Mouse (Mus musculus) spleen, postnatal 10 days (tissue): ENCODE results near the gene Ddx42.

Source experiments
- DNase-seq, 2 experiments: peaks; one replicate each; pipeline ENCODE4 v3.0.0; 2021 to 2022; ENCODE audit warnings: low spot score in 2 of 2

Gene Ddx42

DNA sequence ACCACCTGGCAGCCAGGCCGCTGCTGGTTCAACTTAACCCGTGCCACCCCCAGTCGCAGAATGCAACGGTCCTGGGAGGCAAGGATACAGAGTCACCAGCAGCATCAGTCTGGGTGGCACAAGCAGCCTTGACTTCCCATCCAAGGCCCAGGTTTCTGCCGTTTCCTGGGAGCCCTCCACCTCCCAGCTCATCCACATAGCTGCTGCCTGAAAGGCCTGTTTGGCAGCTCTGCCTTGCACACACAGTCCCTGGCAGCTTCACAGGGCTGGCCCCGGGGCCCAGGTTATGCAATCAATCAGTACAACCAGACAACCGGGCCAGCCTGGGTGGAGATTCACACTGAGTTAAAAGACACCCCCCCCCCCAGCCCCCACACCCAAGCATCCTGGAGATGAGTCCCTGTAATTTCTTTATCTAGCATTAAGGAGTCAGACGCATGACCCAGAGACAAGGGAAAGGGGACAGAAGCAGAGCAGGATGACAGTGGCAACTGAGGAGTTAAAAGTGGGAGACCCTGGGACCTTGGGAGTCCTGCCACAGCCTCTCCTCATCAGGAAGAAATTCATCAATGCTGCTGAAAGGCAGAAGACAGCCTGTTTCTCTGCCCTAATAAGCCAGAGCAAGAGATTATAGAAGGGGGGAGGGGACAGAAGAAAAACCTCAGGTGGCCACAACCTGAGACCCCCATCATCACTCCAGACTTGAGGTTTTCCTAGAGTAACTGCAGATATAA lies 51.8 kb downstream of the Ddx42 start:
- DNase-seq, result no peak

DNA sequence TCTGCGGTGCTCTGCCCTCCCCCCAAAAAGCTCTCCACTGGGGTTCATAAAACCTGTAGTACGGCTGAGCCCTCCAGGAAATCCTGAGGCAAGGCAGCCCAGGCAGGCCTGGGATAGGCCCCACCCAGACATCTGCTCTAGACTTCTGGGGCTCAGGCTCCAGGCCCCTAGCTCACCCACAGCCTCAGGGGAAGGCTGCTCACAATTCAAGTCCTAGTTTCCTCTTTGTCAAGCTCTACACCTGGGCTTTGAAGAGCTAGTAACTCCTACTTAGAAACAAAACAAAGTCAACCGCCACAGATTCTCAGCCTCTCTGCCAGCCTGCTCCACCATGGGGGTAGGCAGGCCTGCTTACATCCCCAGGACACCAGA lies 52.3 kb downstream of the Ddx42 start:
- peak in 1 of 2 experiments; percentile 31 for DNase-seq

DNA sequence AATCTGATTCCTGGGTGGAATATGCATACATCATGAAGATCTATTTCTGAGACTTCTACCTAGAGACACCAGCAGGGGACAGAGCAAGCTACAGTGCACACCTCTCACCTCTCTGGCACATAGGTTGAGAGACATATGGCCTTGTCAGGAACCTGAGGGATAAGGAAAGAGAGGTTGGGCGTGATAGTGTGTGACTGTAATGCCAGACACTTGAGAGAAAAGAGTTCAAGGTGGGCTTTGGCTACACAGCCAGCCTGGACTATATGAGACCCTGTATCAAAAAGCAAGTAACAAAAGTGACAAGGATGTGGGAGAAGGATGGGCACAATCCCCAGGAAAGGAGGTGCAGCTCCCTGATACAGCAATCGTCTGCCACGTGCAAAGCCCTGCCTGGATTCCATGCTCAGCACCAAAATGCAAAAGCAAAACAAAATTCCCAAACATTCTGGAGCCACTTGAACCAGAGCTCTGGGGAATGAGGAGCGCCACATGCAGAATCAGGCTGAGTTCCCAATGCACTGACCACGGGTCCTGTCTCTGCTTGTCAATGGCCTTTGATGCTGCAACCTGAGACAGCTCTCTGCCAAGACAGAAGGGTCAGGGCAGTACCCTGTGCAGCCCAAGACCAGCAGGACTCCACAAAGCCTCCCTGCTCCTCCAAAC lies 54.5 kb downstream of the Ddx42 start:
- peak in 1 of 2 experiments; percentile 31 for DNase-seq

DNA sequence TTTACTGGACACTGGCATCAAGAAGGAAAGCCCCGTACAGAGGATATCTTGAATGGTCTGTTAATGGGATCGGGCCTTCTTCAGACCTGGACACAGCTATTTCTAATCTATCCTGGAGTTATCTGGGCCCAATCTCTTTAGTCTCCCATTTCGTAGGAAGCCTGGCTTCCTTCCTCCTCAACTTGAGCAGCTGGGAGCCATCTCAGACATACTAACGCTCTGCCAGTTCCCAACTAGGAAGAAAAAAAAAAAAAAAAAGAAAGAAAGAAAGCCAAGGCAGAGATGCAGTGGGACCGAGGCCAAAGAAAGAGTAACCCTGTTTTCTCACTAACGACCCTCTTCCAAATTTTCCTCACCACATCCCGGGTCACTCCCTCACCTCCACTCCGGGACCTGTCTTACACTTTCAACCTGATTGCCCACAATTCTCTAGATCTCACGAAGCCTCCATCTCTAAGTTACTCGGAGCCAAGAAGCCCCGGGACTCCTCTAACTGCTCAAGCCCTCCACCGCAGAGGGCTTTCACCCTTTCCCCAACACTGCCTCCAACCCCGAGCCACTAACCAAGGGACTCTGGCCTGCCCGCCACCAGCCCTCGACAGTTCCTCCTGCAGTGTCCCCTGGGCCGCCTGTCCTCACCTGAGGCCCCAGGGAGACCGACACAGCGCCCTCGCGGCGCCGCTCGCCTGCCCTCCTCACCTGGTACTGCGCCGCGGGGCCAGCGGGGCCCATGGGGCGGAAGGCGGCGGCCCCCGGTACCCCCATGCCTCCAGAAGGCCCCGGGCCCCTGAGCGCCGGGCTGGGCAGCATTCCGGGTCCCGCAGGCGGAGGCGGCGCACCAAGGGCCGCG lies 55.3 kb downstream of the Ddx42 start:
- peak in 1 of 2 experiments; percentile 75 for DNase-seq

DNA sequence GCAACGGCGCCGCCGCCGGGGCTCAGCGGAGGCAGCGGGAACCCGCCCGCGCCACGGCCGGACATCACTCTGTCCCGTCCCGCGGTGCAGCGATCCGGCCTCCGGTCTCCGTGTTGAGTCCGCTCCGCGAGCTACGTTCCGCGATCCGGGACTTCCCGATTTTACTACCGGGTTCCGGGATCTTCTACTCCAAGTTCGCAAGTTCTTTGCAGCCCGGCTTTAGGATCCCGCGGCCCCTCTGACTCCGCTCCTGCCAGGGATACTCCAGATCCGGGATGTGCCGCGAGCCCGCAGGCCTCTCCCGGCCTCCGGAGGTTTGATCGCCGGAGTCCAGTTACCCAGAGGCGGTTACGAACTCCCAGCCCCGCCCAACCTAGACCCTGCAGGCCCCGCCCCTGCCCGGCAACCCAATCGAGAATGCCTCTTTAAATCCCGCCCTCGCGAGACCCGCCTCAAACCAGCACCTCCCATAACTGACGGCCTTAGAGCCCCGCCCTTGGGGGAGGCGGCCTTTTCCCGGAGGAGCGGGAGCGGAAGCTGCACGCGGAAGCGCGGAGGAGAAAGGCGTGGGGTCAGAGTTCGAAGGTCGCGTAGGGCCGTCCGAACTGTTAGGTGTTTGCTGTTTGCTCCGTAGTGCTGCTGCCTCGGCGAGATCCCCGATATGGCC lies 56.1 kb downstream of the Ddx42 start, which contains the start of gene Smarcd2:
Smarcd2 (minus strand) TSS at position 329 of the 667 bp plus-strand sequence.
- DNase-seq, result peak; percentile 98 to 99

DNA sequence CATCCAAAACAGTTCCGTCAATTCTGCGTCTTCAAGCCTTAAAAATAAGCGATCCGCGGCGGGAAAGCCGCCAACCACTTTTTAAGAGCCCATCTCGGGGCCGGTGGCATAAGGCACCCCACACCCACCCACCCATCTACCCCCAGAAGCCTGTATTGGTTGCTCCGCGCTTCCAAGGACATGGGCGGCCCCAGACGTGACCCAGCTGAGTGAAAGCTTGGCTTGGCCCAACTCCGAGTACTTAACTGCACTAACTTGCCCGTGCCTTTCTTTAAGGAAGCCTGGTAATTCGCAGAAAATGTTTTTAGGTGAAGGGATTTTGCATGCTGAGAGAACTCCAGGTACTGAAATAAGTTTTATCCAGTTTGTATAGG lies 56.6 kb downstream of the Ddx42 start:
- no peak for DNase-seq

DNA sequence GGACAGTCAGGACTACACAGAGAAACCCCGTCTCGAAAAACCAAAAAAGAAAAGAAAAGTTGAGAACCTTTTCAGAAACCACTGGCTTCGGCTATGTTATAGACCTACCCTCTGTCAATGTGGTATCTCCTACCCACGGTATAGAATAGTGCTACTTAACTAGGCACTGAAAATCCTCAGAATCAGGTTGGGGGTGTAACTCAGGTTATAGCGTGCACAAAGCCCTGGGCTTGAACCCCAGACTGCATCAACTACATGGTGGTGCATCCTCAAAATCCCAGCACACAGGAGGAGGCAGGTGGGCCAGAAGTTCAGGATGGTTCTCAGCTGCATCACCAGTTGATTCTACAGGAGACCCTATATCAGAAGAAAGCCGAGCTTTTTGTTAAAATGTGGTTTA lies 57.1 kb downstream of the Ddx42 start:
- DNase-seq, result no peak

DNA sequence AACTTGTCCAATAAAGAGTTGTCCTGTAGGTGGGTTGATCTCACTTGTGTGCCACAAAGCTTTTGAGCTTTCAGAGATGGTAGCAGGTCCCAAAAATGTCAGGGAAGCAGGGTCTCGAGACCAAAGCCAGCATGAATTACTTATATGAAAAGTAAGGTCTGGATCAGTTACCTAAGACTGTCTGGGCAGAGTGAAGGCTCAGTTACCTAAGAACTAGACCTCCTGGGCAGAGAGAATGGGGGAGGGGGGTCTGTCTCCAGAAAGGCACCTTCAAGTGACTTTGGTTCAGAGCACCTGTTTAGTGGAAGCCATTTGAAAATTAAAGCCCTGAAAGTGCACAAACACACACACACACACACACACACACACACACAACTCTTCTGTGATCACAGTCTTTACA lies 57.6 kb downstream of the Ddx42 start:
- no peak for DNase-seq

DNA sequence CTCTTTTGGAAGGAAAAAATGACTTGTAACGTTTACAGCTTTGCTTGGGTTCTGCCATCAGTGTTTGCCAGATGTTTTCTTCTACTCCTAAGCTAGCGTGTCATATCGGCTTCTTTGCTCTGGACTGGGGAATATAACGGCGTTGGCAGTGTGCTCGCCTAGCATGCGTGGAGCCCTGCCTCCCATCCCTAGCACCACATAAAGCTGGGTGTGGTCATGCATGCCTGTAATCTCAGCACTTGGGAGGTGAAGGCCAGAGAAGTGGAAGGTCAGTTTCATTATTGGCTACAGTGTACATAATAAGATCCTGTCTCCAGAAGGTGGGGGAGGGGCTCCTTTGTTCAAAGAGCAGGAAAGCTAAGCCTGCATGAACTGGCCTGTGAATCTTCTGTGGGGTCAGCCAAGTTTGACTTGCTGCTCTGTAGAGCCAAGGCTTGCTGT lies 58.3 kb downstream of the Ddx42 start:
- DNase-seq, result peak in 1 of 2 experiments; percentile 28

DNA sequence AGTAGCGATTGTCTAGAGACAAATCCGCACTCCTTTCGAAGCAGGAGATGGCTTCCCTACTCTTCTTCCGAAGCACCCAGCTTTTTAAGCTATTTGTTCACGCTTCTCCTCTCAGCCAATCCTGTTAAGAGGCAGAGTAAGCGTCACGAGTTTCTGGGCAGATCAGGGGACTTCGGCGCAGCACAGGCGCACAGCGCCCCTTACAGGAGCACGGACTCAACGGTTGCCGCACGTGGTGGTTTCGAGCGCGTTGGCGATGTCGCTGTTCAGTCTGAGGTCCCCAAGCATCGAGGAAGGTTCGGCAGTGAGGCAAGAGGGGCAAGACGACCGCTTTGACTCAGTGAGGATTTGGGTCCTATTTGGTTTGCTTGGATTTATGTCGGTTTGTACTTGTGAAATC lies 59.7 kb downstream of the Ddx42 start, which contains the start of gene Tcam1:
Tcam1 (plus strand) TSS at position 219 of the 400 bp plus-strand sequence.
- peak; percentile 90 to 94 for DNase-seq

DNA sequence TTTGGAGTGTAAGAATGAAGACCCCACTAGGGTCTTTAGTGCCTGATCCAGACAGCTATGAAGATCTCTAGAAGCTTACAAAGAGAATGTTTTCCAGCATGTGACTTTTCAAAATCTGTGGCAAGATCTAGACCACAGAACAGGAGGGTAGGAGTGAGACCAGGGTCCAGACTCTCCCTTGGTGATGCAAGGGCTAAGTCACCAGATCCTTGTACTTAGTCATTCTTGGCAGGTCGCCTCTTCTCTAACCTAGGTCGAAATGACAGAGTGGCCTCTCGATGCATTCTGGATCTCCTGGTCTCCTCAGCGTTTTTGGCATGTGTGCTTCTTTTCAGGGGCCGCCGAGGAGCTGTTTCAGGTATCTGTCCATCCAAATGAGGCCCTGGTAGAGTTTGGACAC lies 65.7 kb downstream of the Ddx42 start:
- no peak for DNase-seq

DNA sequence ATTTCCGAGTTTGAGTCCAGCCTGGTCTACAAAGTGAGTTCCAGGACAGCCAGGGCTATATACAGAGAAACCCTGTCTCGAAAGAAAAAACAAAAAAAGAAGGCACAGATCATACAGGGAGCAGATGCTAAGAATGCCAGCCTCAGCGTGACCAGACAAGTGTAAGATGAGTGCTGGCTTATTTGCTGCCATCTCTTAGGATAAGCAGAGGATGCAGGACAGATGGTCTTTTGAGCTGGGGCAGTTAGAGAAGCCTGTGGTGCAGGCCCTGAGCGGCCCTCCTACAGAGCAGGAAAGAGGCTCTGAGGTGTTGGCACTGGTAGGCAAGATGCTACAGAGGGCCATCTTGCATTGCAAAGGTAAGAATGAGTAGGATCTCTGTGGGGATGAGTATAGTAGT lies 66.6 kb downstream of the Ddx42 start:
- no peak for DNase-seq

DNA sequence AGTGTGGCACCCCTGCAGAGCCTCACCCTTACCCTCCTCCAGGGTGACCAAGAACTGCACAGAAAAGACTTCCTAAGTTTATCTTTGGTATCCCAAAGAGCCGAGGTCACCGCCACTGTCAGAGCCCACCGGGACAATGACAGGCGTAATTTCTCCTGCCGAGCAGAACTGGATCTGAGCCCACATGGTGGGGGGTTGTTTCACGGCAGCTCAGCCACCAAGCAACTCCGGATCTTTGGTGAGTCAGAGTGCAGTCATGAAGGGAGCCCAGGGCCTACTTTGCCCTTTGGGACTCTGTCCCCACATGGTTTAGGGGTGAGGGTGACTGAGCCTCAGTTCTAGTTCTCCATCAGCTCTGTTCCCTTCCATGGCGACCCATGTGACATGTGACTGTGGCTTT lies 67.4 kb downstream of the Ddx42 start:
- no peak for DNase-seq

DNA sequence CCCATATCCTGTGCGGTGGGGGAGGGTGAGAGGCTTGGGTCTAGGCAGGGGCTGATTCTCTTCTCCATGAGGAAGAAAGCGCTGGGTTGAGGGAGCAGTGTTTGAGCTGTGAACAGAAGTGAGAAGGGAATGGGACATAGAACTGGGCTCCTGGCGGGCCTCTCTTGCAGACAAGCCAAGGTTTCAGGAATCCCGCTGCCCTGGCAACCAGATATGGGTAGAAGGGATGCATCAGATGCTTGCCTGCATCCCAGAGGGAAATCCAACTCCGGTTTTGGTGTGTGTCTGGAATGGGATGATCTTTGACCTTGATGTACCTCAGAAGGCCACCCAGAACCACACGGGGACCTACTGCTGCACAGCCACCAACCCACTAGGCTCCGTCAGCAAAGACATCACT lies 69.5 kb downstream of the Ddx42 start:
- DNase-seq, result no peak

DNA sequence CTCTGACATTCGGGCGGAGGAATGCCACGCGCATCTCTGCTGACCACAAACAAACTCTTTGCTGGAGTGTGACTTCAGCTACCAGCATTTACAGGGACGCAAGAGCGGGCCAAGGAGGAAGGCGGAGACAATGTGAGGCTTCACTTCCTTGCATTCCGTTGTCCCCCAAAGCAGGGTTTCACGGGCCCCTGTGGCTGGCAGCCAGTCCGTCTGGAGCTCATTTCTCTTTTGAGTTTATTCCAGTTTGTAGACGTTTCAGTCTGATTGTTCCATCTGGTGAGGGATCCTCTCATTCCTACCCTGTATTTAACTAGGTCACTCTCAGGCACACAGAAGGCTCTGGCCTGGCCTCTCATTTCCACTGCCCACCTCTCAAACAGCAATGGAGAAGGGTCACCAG lies 70.3 kb downstream of the Ddx42 start:
- no peak for DNase-seq

DNA sequence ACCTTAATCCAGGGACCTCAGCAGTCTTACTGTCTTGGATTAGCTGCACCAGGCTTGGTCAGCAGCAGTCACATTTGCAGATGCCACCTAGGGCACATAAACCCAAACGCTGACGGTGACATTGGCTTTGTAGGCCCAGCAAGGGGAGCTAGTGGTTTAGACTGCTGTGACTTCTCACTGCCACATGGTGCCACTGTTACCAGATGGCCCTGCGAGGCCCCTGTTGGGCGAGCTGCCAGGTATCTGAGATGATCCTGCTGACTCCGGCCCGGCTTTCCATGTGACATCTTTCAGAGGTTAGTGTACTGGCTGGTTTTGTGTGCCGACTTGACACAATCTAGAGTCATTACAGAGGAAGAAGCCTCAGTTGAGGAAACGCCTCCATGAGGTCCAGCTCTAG lies 72.6 kb downstream of the Ddx42 start:
- peak in 1 of 2 experiments; percentile 68 for DNase-seq

DNA sequence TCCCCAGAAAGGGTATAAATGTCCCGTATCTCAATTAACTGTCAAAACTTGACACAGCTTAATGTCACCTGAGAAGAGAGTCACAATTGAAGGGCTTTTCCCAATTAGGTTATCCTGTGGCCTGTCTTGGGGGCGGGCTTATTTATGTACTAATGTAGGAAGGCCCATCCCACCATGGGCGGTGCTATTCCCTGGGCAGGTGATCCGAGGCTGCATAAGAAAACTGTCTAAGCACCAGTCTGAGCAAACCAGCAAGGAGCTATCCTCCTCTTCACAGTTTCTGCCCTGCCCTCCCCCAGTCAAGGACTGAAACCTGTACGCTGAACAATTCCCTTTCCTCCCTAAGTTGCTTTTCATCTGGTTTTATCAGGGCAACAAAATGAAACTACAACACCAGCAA lies 73.7 kb downstream of the Ddx42 start:
- DNase-seq, result no peak

DNA sequence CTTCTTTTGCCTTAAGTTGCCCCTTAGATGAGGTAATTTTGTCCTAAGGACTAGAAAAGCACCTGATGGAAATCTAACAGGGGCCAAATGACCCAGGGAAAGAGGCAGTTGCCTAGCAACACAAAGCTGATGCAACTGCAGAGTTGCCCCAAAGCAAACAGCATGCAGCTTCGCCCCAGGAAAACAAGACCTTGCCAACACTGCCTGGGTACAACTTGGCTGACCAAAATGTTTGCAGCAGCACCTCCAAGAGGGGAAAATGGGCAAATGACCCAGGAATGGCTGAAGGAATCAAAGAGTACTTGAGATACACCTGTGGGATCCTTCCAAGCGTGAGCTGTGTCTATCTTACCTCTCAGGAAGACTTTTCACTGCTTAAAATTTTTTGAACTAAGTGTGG lies 75.1 kb downstream of the Ddx42 start:
- no peak for DNase-seq
